Mouse (Mus musculus) small intestine, adult 2 months (tissue): ENCODE results near the gene Pms2. TPM values are rescaled to one million over a fixed set of nuclear protein-coding genes. Genes with fewer than 3 reads are reported as not detected.

Experiments used
- H3K27ac ChIP-seq: fragments of 200-500 bp; 2 replicates; pipeline ENCODE4 v1.5.1; 2012; ENCODE audit warnings: low read depth, low read length, control low read depth, inconsistent platforms; ENCODE audit not compliant: insufficient read depth
- H3K27me3 ChIP-seq: fragments of 200-500 bp; 2 replicates; pipeline ENCODE4 v1.6.1; 2012; ENCODE audit warnings: mild to moderate bottlenecking, moderate library complexity, low read length, inconsistent platforms; ENCODE audit not compliant: control insufficient read depth, insufficient read depth
- H3K36me3 ChIP-seq: fragments of 200-500 bp; 2 replicates; pipeline ENCODE4 v1.6.1; 2012; ENCODE audit warnings: mild to moderate bottlenecking, low read length, control low read depth, inconsistent platforms; ENCODE audit not compliant: control insufficient read depth, insufficient read depth
- H3K4me1 ChIP-seq: fragments of 200-500 bp; 2 replicates; pipeline ENCODE4 v1.6.1; 2012; ENCODE audit warnings: low read length, inconsistent platforms, mixed read lengths; ENCODE audit not compliant: control insufficient read depth, insufficient read depth, insufficient read length
- H3K4me3 ChIP-seq: fragments of 200-500 bp; 2 replicates; pipeline ENCODE4 v1.5.1; 2012; ENCODE audit warnings: low read depth, mild to moderate bottlenecking, control low read depth, inconsistent platforms, low read length, moderate library complexity
- CTCF ChIP-seq: fragments of 200-500 bp; IDR thresholded peaks from 2 replicates; pipeline ENCODE4 v1.5.1; 2012; ENCODE audit warnings: low read depth, mild to moderate bottlenecking, control low read depth, inconsistent platforms, low read length, moderate library complexity, mixed read lengths; ENCODE audit not compliant: insufficient replicate concordance, insufficient read length; ENCODE audit errors: extremely low read depth
- POLR2A ChIP-seq: fragments of 200-500 bp; IDR thresholded peaks from 2 replicates; pipeline ENCODE4 v1.6.1; 2012; ENCODE audit warnings: low read depth, mild to moderate bottlenecking, control low read depth, inconsistent platforms, low read length, moderate library complexity
- WGBS: fragments of 180-500 bp; shearing (Covaris S2); methylation state at CpG from one replicate; pipeline ENCODE4 v1.1.7; 2018; 5-methylcytosine and 5-hydroxymethylcytosine counted together
- polyA plus RNA-seq: library from polyadenylated mRNA; depleted of rRNA; stranded (reverse); fragments of >200 nt; gene quantifications from 2 replicates; pipeline ENCODE4 v1.2.3, GENCODE M21; 2012

The Pms2 gene
- polyA plus RNA-seq, 1 experiment, result 0.84 TPM

GRCm38 (mm10) chr5:143924781-143925452, 15.2 kb downstream of the Pms2 start:
- WGBS, result 76% methylated on average over 6 of the region's 6 CpGs
- H3K4me3 ChIP-seq, result no peak overlapping the region

GRCm38 (mm10) chr5:143927875-143928274, 18.1 kb downstream of the Pms2 start, which contains the start of gene Gm42421:
Gm42421 (plus strand) TSS chr5:143928175.
- TF ChIP-seq CTCF, result no peak
- TF ChIP-seq POLR2A, result no peak
- 94% methylated on average over 8 of the region's 8 CpGs for WGBS
- H3K27ac ChIP-seq, result no peak within 1 kb of the TSS
- peaks cover 7% of the 10 kb centered on the region; the same call in 1 of the 2 replicates for H3K4me1 ChIP-seq
- H3K27me3 ChIP-seq, result no peaks in the 10 kb centered on the region
- no peak within 1 kb of the TSS for H3K4me3 ChIP-seq
- peaks cover 41% of the 10 kb centered on the region for H3K36me3 ChIP-seq

More at GRCm38 (mm10) chr5:143924781-143925452, 15.2 kb downstream of the Pms2 start:
- no peak overlapping the region for H3K27ac ChIP-seq
- no peaks in the 10 kb centered on the region for H3K27me3 ChIP-seq
- TF ChIP-seq CTCF (no peak), POLR2A (no peak)
- H3K36me3 ChIP-seq, result peaks cover 39% of the 10 kb centered on the region
- H3K4me1 ChIP-seq, result no peaks in the 10 kb centered on the region

- H3K36me3 ChIP-seq, result peaks cover 34% of the 10 kb centered on the region
- no peaks in the 10 kb centered on the region for H3K27me3 ChIP-seq
- no peak overlapping the region for H3K27ac ChIP-seq
- 80% methylated on average over 4 of the region's 4 CpGs for WGBS
- H3K4me3 ChIP-seq, result no peak overlapping the region
- peaks cover 7% of the 10 kb centered on the region; the same call in 1 of the 2 replicates for H3K4me1 ChIP-seq
- no peak for TF ChIP-seq CTCF
- no peak for TF ChIP-seq POLR2A
Observed at GRCm38 (mm10) chr5:143929291-143929690, 19.5 kb downstream of the Pms2 start.

GRCm38 (mm10) chr5:143930656-143931055, 20.9 kb downstream of the Pms2 start:
- Histone ChIP-seq H3K27ac (no peak overlapping the region), H3K27me3 (no peaks in the 10 kb centered on the region), H3K4me1 (peaks cover 7% of the 10 kb centered on the region; the same call in 1 of the 2 replicates), H3K4me3 (no peak overlapping the region), H3K36me3 (peaks cover 28% of the 10 kb centered on the region)
- WGBS, result 96% methylated on average over 12 of the region's 12 CpGs
- no peak for TF ChIP-seq POLR2A
- TF ChIP-seq CTCF, result no peak

- WGBS, result 44% methylated on average over 6 of the region's 6 CpGs
- H3K36me3 ChIP-seq, result peaks cover 23% of the 10 kb centered on the region
- TF ChIP-seq POLR2A (no peak), CTCF (no peak)
- H3K4me1 ChIP-seq, result peaks cover 7% of the 10 kb centered on the region; the same call in 1 of the 2 replicates
- no peak overlapping the region for H3K27ac ChIP-seq
- no peak overlapping the region for H3K4me3 ChIP-seq
- H3K27me3 ChIP-seq, result no peaks in the 10 kb centered on the region
Observed at GRCm38 (mm10) chr5:143931863-143932580, 22.3 kb downstream of the Pms2 start.

GRCm38 (mm10) chr5:143932831-143933230, 23.1 kb downstream of the Pms2 start, which contains the start of gene Rsph10b:
Rsph10b (plus strand) TSS chr5:143933035.
- no peak within 1 kb of the TSS for H3K4me3 ChIP-seq
- 36% methylated on average over 8 of the region's 8 CpGs for WGBS
- TF ChIP-seq POLR2A (no peak), CTCF (no peak)
- H3K27me3 ChIP-seq, result no peaks in the 10 kb centered on the region
- H3K36me3 ChIP-seq, result peaks cover 23% of the 10 kb centered on the region
- no peak within 1 kb of the TSS for H3K27ac ChIP-seq
- H3K4me1 ChIP-seq, result peaks cover 7% of the 10 kb centered on the region; the same call in 1 of the 2 replicates

- H3K27ac ChIP-seq, result no peak overlapping the region
- no peak overlapping the region for H3K4me3 ChIP-seq
- H3K4me1 ChIP-seq, result peaks cover 7% of the 10 kb centered on the region; the same call in 1 of the 2 replicates
- H3K27me3 ChIP-seq, result no peaks in the 10 kb centered on the region
- WGBS, result 94% methylated on average over 11 of the region's 11 CpGs
- peaks cover 19% of the 10 kb centered on the region for H3K36me3 ChIP-seq
- TF ChIP-seq POLR2A (no peak), CTCF (no peak)
Observed at GRCm38 (mm10) chr5:143933414-143933813, 23.6 kb downstream of the Pms2 start.
